Mouse (Mus musculus): ENCODE measurements around the gene Olfr94.

GRCm38 (mm10) chr17:37242198-37242597 is 41.4 kb upstream of the Olfr94 start:
- TF ChIP-seq CTCF (IDR thresholded peaks at IDR 0.05; ENCODE audit: control insufficient read depth, insufficient read depth, low read length) (no peak), POLR2A (IDR thresholded peaks at IDR 0.05; ENCODE audit: borderline replicate concordance, control insufficient read depth, low read depth, low read length) (no peak)
